Mouse (Mus musculus): ENCODE data around the gene Slc50a1. TPM values are rescaled to one million over a fixed set of nuclear protein-coding genes. Genes with fewer than 3 reads are reported as not detected.

The Slc50a1 gene
- polyA plus RNA-seq (2012; rRNA removed; ENCODE audit: low replicate concordance) = 90.2 and 159 TPM in 2 replicates

GRCm38 (mm10) chr3:89270051-89270755 lies at the start of gene Slc50a1:
TSS of gene Slc50a1 (minus strand) at chr3:89270570.

GRCm38 (mm10) chr3:89280606-89281511 lies 10.5 kb upstream of the Slc50a1 start, which contains the start of gene Efna1:
TSS of gene Efna1 (minus strand) at chr3:89281142.

GRCm38 (mm10) chr3:89259076-89259475 lies 11.3 kb downstream of the Slc50a1 start, which contains the start of gene Dpm3:
TSS of gene Dpm3 (plus strand) at chr3:89259358.

GRCm38 (mm10) chr3:89246261-89247100 lies 23.9 kb downstream of the Slc50a1 start, which contains the start of gene Trim46:
TSS of gene Trim46 (minus strand) at chr3:89246309.

GRCm38 (mm10) chr3:89245688-89246171 lies 24.6 kb downstream of the Slc50a1 start, which contains the start of gene Krtcap2:
TSS of gene Krtcap2 (plus strand) at chr3:89245966.

GRCm38 (mm10) chr3:89228836-89229235 lies 41.5 kb downstream of the Slc50a1 start, which contains the start of gene Muc1:
TSS of gene Muc1 (plus strand) at chr3:89229057.

GRCm38 (mm10) chr3:89226900-89227299 lies 43.5 kb downstream of the Slc50a1 start, which contains the start of gene Mtx1:
TSS of gene Mtx1 (minus strand) at chr3:89227088.

Other genes with a start within 250 kb of the Slc50a1 start
- gene Rusc1, start 177.3 kb downstream of the Slc50a1 start, polyA plus RNA-seq (2012; rRNA removed; ENCODE audit: low replicate concordance) = 51.4 and 58.5 TPM in 2 replicates
- not detected in 2 replicates for gene Gm43738, start 169.5 kb downstream of the Slc50a1 start, polyA plus RNA-seq (2012; rRNA removed; ENCODE audit: low replicate concordance)
- gene Fdps, start 168.6 kb downstream of the Slc50a1 start, polyA plus RNA-seq (2012; rRNA removed; ENCODE audit: low replicate concordance) = 58.7 and 73.8 TPM in 2 replicates
- 528 and 535 TPM in 2 replicates for gene Pklr, start 134.4 kb downstream of the Slc50a1 start, polyA plus RNA-seq (2012; rRNA removed; ENCODE audit: low replicate concordance)
- 0.38 and 1.6 TPM in 2 replicates for gene Hcn3, start 110.4 kb downstream of the Slc50a1 start, polyA plus RNA-seq (2012; rRNA removed; ENCODE audit: low replicate concordance)
- gene Clk2, start 105.8 kb downstream of the Slc50a1 start, polyA plus RNA-seq (2012; rRNA removed; ENCODE audit: low replicate concordance) = 19.8 and 20.8 TPM in 2 replicates
- 128 and 132 TPM in 2 replicates for gene Scamp3, start 93.1 kb downstream of the Slc50a1 start, polyA plus RNA-seq (2012; rRNA removed; ENCODE audit: low replicate concordance)
- gene Fam189b, start 87.4 kb downstream of the Slc50a1 start, polyA plus RNA-seq (2012; rRNA removed; ENCODE audit: low replicate concordance) = 26.9 and 30.9 TPM in 2 replicates
- 27.8 and 49.9 TPM in 2 replicates for gene Gba, start 67.6 kb downstream of the Slc50a1 start, polyA plus RNA-seq (2012; rRNA removed; ENCODE audit: low replicate concordance)
- 8.4 and 15.4 TPM in 2 replicates for gene Thbs3, start 55.4 kb downstream of the Slc50a1 start, polyA plus RNA-seq (2012; rRNA removed; ENCODE audit: low replicate concordance)
- gene Mtx1, start 43.5 kb downstream of the Slc50a1 start, polyA plus RNA-seq (2012; rRNA removed; ENCODE audit: low replicate concordance) = 192 and 239 TPM in 2 replicates
- gene Muc1, start 41.5 kb downstream of the Slc50a1 start, polyA plus RNA-seq (2012; rRNA removed; ENCODE audit: low replicate concordance) = 1.1 and 80.2 TPM in 2 replicates
- 340 and 345 TPM in 2 replicates for gene Krtcap2, start 24.6 kb downstream of the Slc50a1 start, polyA plus RNA-seq (2012; rRNA removed; ENCODE audit: low replicate concordance)
- gene Trim46, start 24.3 kb downstream of the Slc50a1 start, polyA plus RNA-seq (2012; rRNA removed; ENCODE audit: low replicate concordance) = 2.8 and 16.7 TPM in 2 replicates
- 370 and 590 TPM in 2 replicates for gene Dpm3, start 11.2 kb downstream of the Slc50a1 start, polyA plus RNA-seq (2012; rRNA removed; ENCODE audit: low replicate concordance)
- 59.5 and 87.8 TPM in 2 replicates for gene Efna1, start 10.6 kb upstream of the Slc50a1 start, polyA plus RNA-seq (2012; rRNA removed; ENCODE audit: low replicate concordance)
- 8.2 and 18.7 TPM in 2 replicates for gene Efna3, start 52.4 kb upstream of the Slc50a1 start, polyA plus RNA-seq (2012; rRNA removed; ENCODE audit: low replicate concordance)
- 14.7 and 32.5 TPM in 2 replicates for gene Efna4, start 67.5 kb upstream of the Slc50a1 start, polyA plus RNA-seq (2012; rRNA removed; ENCODE audit: low replicate concordance)
- 77.9 and 91.6 TPM in 2 replicates for gene Adam15, start 79.4 kb upstream of the Slc50a1 start, polyA plus RNA-seq (2012; rRNA removed; ENCODE audit: low replicate concordance)
- gene Dcst2, start 91.4 kb upstream of the Slc50a1 start, polyA plus RNA-seq (2012; rRNA removed; ENCODE audit: low replicate concordance) = 2.5 TPM in 2 replicates
- gene Dcst1, start 94.7 kb upstream of the Slc50a1 start, polyA plus RNA-seq (2012; rRNA removed; ENCODE audit: low replicate concordance) = 5.1 and 8.6 TPM in 2 replicates
- 153 and 200 TPM in 2 replicates for gene Zbtb7b, start 124.2 kb upstream of the Slc50a1 start, polyA plus RNA-seq (2012; rRNA removed; ENCODE audit: low replicate concordance)
- not detected in 2 replicates for gene Lenep, start 132.2 kb upstream of the Slc50a1 start, polyA plus RNA-seq (2012; rRNA removed; ENCODE audit: low replicate concordance)
- gene Flad1, start 141.3 kb upstream of the Slc50a1 start, polyA plus RNA-seq (2012; rRNA removed; ENCODE audit: low replicate concordance) = 38.8 and 45.1 TPM in 2 replicates
- 7.2 and 7.6 TPM in 2 replicates for gene Cks1b, start 147.8 kb upstream of the Slc50a1 start, polyA plus RNA-seq (2012; rRNA removed; ENCODE audit: low replicate concordance)
- gene Shc1, start 147.9 kb upstream of the Slc50a1 start, polyA plus RNA-seq (2012; rRNA removed; ENCODE audit: low replicate concordance) = 43.8 and 52.6 TPM in 2 replicates
- gene Pygo2, start 159.6 kb upstream of the Slc50a1 start, polyA plus RNA-seq (2012; rRNA removed; ENCODE audit: low replicate concordance) = 79.8 and 157 TPM in 2 replicates
- gene Pbxip1, start 166.1 kb upstream of the Slc50a1 start, polyA plus RNA-seq (2012; rRNA removed; ENCODE audit: low replicate concordance) = 34.4 and 41.9 TPM in 2 replicates
- gene Pmvk, start 184.0 kb upstream of the Slc50a1 start, polyA plus RNA-seq (2012; rRNA removed; ENCODE audit: low replicate concordance) = 9.4 and 15.8 TPM in 2 replicates
- gene Kcnn3, start 249.6 kb upstream of the Slc50a1 start, polyA plus RNA-seq (2012; rRNA removed; ENCODE audit: low replicate concordance) = 2.0 and 5.3 TPM in 2 replicates

Measured in duodenum, adult 2 months (tissue).